Mouse (Mus musculus) heart, embryonic 10.5 days (tissue): Measurements from ENCODE around the gene Rpf1. TPM values are rescaled to one million over a fixed set of nuclear protein-coding genes. Genes with fewer than 3 reads are reported as not detected.

Source experiments
- DNase-seq: peaks from one replicate; pipeline ENCODE4 v3.0.0-alpha.2; 2017; ENCODE audit warnings: low spot score
- H3K27ac ChIP-seq: fragments of 300-500 bp; sonication (generic); 2 replicates; pipeline ENCODE4 v1.5.1; 2016; ENCODE audit warnings: mild to moderate bottlenecking
- H3K27me3 ChIP-seq: fragments of 300-500 bp; sonication (generic); 2 replicates; pipeline ENCODE4 v1.6.1; 2016; ENCODE audit warnings: mild to moderate bottlenecking; ENCODE audit not compliant: poor library complexity, insufficient read depth, severe bottlenecking
- H3K36me3 ChIP-seq: fragments of 300-500 bp; sonication (generic); 2 replicates; pipeline ENCODE4 v1.6.1; 2016; ENCODE audit warnings: mild to moderate bottlenecking, moderate library complexity
- H3K4me1 ChIP-seq: fragments of 300-500 bp; sonication (generic); 2 replicates; pipeline ENCODE4 v1.6.1; 2016; ENCODE audit warnings: mild to moderate bottlenecking
- H3K4me3 ChIP-seq: fragments of 300-500 bp; sonication (generic); 2 replicates; pipeline ENCODE4 v1.5.1; 2016; ENCODE audit warnings: mild to moderate bottlenecking, moderate library complexity
- H3K9me3 ChIP-seq: fragments of 300-500 bp; sonication (generic); 2 replicates; pipeline ENCODE4 v1.6.1; 2016; ENCODE audit warnings: mild to moderate bottlenecking, moderate library complexity
- WGBS: fragments of 180-500 bp; shearing (Covaris S2); methylation state at CpG from one replicate; pipeline ENCODE4 v1.1.7; 2016; 5-methylcytosine and 5-hydroxymethylcytosine counted together
- polyA plus RNA-seq: library from polyadenylated mRNA; unstranded; fragments of >200 nt; fragmentation: Nextera tagmentation; extraction: Ambion mirVana; gene quantifications from 2 replicates; pipeline ENCODE4 v1.2.1, GENCODE M21; 2016

The Rpf1 gene
- polyA plus RNA-seq, 1 experiment from 2014 or later, result 57.3 TPM

DNA sequence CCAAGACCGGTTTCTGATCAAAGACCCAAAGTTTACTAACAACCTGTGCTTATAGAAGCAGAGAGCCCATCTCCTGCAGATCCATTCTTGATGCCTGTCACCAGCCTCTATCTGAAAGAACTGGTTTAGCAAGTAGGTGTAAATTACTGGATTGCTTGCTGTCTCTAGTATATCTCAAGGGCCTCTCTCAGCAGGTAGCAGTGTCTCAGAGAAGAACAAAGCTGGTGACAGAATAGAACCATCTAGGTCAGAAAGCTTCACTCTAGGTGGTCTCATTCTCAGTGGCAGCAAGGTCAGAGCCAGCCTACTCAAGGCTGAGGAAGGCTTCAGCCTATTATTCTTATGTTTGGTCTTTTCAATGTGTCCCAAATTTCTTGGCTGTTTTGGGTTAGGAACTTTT, 22.4 kb upstream of the Rpf1 start:
- H3K36me3 ChIP-seq, result no peaks in the 10 kb centered on the region
- H3K9me3 ChIP-seq, result no peaks in the 10 kb centered on the region
- no peak overlapping the region for H3K27ac ChIP-seq
- H3K4me1 ChIP-seq, result 0 out of 2 replicates have a peak, but pooled peaks cover 3% of the 10 kb centered on the region
- WGBS, result 38% methylated on average over 1 of the region's 1 CpGs
- no peak for DNase-seq
- H3K4me3 ChIP-seq, result no peak overlapping the region
- no peaks in the 10 kb centered on the region for H3K27me3 ChIP-seq

DNA sequence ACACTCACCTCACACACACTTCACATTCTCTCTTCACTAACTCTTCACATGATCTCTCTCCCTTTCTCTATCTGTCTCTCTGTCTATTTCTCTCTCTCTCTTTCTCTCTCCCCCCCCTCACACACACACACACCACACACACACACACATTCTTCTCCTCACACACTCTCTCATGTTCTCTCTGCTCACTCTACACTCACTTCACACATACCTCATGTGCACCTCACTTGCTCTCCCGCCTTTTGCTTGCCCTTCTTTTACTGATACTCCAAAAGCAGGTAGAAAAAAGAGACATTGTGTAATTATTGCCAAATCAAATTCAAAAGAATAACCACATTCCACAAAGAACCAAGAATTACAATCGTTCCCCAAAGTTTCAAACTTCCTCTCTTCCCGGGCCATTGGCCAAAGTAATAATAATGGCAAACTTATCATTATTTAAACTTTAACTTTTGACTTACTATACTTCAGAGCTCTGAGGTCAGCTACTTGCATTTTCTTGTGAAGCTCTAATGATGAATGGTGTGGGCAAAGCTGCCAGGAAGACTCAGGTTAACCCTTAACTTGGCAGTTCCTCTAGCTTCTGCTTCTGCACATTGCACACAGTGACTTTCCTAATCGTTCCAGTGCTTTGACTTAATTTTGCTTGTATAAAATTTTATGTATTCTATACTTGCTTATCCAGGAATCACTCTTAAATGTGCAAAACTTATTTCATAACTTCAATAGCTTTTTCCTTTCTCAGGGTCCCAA, 19.5 kb upstream of the Rpf1 start:
- Histone ChIP-seq H3K27me3 (no peaks in the 10 kb centered on the region), H3K4me1 (0 out of 2 replicates have a peak, but pooled peaks cover 3% of the 10 kb centered on the region), H3K36me3 (no peaks in the 10 kb centered on the region), H3K27ac (no peak overlapping the region), H3K9me3 (no peaks in the 10 kb centered on the region), H3K4me3 (no peak overlapping the region)
- no peak for DNase-seq
- WGBS, result 75% methylated on average over 4 of the region's 4 CpGs

DNA sequence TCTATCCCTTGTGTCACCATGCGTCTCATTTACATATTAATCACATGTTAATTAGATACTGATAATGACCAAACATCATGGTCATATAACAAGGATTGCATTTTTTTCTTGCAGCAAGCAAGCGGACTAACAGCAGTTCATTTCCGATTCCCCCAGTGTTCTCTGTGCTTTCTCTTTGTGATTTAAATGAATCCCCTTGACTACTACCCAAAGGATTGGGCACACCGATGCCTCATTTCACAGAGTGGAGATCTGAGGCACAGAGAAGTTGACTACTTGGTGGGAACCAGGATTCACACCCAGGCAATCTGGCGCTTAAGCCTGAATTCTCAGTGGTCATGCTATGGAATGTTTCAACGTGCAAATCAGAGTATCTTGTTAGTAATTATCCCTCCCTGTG, 13.8 kb upstream of the Rpf1 start:
- Histone ChIP-seq H3K27me3 (no peaks in the 10 kb centered on the region), H3K9me3 (no peaks in the 10 kb centered on the region), H3K4me1 (no peaks in the 10 kb centered on the region), H3K4me3 (no peak overlapping the region), H3K27ac (no peak overlapping the region), H3K36me3 (no peaks in the 10 kb centered on the region)
- DNase-seq, result no peak
- WGBS, result 63% methylated on average over 6 of the region's 6 CpGs

DNA sequence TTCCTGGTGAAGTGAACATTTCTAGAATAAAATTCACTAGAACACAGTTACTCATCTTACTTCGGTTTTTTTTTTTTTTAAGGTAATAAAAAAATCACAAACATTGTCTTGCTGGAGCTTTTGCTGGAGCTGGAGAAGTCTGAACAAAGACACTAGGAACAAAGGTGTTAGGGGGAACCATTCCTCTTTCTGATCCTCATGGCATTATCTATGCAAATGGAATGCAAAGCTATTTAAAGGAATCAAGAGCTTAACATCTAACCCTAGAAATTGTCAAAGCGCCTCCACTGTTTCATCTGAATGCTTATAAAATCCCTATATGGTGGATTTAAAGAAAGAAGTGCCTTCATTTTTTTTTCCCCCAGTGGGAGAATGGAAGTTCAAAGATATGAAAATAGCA, 7.1 kb upstream of the Rpf1 start:
- no peak for DNase-seq
- Histone ChIP-seq H3K9me3 (no peaks in the 10 kb centered on the region), H3K4me1 (no peaks in the 10 kb centered on the region), H3K27ac (no peak overlapping the region), H3K4me3 (no peak overlapping the region), H3K36me3 (no peaks in the 10 kb centered on the region), H3K27me3 (no peaks in the 10 kb centered on the region)
- WGBS, result 39% methylated on average over 2 of the region's 2 CpGs

DNA sequence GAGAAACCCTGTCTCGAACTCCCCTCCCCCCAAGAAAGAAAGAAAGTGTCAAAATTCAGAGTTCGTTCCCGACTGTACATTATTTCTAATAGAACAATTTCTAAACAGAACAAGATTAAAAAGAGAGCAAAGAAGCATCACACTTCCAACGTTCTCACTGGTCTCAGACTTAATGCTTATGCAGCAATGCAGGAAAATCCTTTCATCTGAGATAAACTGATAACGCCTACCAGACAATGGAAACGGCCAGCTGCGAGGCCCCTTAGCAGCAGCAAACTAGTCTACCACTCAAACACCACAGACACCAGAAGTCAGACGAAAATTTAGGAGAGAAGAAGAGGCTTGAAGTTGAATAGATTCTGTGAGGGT, 407 bp upstream of the Rpf1 start:
- no peak for DNase-seq
- H3K36me3 ChIP-seq, result peaks cover 23% of the 10 kb centered on the region
- peaks cover 2% of the 10 kb centered on the region; the same call in 1 of the 2 replicates for H3K4me1 ChIP-seq
- peak overlapping the region; percentile 80 for H3K4me3 ChIP-seq
- peak overlapping the region; percentile 97 for H3K27ac ChIP-seq
- H3K9me3 ChIP-seq, result no peaks in the 10 kb centered on the region
- H3K27me3 ChIP-seq, result no peaks in the 10 kb centered on the region
- 9% methylated on average over 8 of the region's 8 CpGs for WGBS

DNA sequence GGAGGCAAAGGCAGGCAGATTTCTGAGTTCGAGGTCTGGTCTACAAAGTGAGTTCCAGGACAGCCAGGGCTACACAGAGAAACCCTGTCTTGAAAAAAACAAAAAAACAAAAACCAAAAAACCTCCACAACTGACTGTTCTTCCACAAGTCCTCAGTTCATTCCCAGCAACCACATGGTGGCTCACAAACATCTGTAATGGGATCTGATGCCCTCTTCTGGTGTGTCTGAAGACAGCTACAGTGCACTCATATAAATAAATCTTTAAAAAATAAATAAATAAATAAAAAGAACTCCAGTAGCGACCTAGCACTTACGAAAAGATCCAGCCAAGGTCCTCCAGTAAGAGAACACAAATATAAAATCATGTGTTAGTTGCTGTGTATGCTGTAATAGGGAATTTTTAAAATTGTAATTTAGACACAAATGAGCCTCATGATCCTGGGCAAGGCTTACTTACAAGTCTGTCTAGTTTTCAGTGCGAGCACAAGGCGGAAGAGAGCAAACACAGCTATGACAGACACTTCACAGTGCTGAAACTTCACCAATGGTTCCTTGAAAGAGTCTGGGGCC, 917 bp downstream of the Rpf1 start:
- no peaks in the 10 kb centered on the region for H3K27me3 ChIP-seq
- H3K9me3 ChIP-seq, result no peaks in the 10 kb centered on the region
- peaks cover 2% of the 10 kb centered on the region; the same call in 1 of the 2 replicates for H3K4me1 ChIP-seq
- H3K36me3 ChIP-seq, result peaks cover 33% of the 10 kb centered on the region
- DNase-seq, result no peak
- peak overlapping the region; percentile 97 for H3K27ac ChIP-seq
- H3K4me3 ChIP-seq, result peak overlapping the region; percentile 80
- 40% methylated on average over 5 of the region's 5 CpGs for WGBS

DNA sequence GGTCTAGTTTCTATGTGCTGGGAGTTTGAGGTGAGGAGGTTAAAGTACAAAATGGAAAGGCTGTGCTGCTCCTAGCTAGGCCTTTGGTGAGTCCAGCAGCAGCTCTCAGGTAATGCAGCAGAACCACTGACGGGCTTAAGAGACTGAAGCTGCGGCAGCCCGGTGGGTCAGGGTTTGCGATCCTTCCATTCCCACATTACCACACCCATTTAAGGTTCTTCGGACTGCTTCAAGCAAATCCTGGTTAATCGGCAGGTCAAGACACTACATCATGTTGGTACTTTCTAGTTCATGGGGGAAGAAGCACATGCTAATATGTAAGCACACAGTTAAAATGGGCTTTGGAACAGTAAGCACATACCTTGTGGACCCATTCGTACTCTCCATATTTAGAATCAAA, 14.5 kb downstream of the Rpf1 start:
- DNase-seq, result no peak
- H3K4me1 ChIP-seq, result peaks cover 19% of the 10 kb centered on the region
- no peaks in the 10 kb centered on the region for H3K27me3 ChIP-seq
- H3K4me3 ChIP-seq, result no peak overlapping the region
- peaks cover 76% of the 10 kb centered on the region for H3K36me3 ChIP-seq
- H3K27ac ChIP-seq, result no peak overlapping the region
- H3K9me3 ChIP-seq, result no peaks in the 10 kb centered on the region
- WGBS, result 94% methylated on average over 7 of the region's 7 CpGs

DNA sequence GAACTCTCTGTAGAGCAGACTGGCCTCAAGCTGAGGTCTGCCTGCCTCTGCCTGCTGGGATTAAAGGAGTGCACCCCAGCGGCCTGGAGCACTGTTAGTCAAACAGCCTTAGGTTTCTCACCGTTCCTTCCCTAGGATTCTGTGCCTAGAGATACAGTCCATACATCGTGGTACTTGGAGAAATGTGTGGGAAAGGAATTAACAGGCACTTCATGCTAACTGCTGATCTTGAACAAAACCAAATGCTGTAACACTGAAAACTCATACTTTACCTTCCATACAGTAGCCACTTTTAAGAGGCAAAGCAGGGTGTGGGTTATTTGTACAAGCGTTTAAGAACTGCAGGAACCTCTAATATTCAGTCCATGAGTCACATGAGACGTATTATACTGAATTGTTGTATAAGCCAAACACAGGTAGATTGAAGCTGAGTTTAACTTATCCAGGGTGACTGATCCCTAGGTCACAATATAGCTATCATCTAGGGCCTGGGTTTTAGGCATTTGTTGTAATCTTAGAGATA, 19.6 kb downstream of the Rpf1 start:
- WGBS, result 55% methylated on average over 5 of the region's 5 CpGs
- H3K4me1 ChIP-seq, result peaks cover 26% of the 10 kb centered on the region
- H3K27me3 ChIP-seq, result no peaks in the 10 kb centered on the region
- no peak for DNase-seq
- H3K27ac ChIP-seq, result no peak overlapping the region
- no peaks in the 10 kb centered on the region for H3K9me3 ChIP-seq
- peak overlapping the region; percentile 78 for H3K4me3 ChIP-seq
- peaks cover 30% of the 10 kb centered on the region for H3K36me3 ChIP-seq

DNA sequence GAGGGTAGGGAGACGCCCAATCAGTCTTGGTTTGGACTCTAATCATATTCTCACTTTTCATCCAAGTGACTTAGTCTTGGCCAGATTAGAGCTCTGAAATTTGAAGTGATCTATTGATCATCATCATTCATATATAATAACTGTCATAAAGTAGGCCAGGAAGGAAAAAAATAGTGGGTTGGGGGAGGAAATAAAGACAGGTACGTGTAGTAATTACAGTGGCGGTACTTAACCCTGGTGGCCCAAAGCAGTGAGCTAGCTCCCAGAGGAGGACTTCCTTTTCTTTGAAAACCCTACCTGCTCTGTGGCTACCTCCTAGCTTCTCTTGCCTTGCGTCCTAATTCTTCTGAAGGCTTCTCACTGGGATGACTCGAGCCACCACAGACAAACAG, 20.4 kb downstream of the Rpf1 start:
- peaks cover 26% of the 10 kb centered on the region for H3K4me1 ChIP-seq
- peaks cover 22% of the 10 kb centered on the region for H3K36me3 ChIP-seq
- no peaks in the 10 kb centered on the region for H3K27me3 ChIP-seq
- DNase-seq, result no peak
- no peaks in the 10 kb centered on the region for H3K9me3 ChIP-seq
- H3K27ac ChIP-seq, result peak overlapping the region; percentile 99
- 8% methylated on average over 5 of the region's 5 CpGs for WGBS
- peak overlapping the region; percentile 78 for H3K4me3 ChIP-seq

DNA sequence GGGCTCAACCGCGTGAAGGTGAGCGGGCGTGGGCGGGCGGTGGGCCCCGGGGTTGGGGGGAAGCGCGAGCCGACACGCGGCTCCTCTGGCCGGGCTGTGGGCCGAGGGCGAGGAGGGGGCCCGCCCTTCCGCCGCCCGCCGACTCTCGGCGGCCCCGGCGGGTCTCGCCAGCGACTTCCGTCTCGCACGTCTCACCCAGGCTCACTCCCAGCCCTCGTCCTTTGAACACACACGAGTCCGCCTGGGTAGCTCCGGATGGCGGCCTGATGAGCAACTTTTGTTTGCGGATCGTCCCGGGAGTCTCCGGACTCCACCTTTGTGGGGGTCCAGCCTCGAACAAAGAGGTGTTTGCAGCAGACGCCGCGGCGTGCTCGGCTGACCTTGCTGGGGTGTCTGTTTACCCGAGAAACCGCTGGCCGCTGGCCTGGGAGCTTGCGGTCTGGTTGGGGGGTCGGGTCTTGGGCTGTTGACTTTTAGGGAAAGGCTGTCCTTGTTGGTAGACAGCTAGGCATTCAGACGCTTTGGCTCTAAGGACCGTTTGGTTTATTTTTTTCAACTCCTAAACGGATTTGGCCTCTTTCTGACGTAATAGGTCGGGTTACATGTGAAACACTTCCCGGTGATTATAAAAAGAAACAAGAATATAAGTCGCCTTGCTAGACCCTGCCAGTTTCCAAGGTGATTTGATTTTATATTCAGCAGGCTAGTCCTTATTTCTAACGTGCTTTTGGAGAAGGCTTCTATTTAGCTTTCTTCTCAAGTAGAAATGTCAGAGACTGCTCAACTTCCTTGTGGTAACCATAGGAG, 21.0 kb downstream of the Rpf1 start:
- H3K4me3 ChIP-seq, result peak overlapping the region; percentile 78
- H3K27me3 ChIP-seq, result no peaks in the 10 kb centered on the region
- DNase-seq, result peak; percentile 89
- peak overlapping the region; percentile 99 for H3K27ac ChIP-seq
- peaks cover 26% of the 10 kb centered on the region for H3K4me1 ChIP-seq
- no peaks in the 10 kb centered on the region for H3K9me3 ChIP-seq
- under 1% methylated on average over 51 of the region's 57 CpGs for WGBS
- peaks cover 17% of the 10 kb centered on the region for H3K36me3 ChIP-seq

DNA sequence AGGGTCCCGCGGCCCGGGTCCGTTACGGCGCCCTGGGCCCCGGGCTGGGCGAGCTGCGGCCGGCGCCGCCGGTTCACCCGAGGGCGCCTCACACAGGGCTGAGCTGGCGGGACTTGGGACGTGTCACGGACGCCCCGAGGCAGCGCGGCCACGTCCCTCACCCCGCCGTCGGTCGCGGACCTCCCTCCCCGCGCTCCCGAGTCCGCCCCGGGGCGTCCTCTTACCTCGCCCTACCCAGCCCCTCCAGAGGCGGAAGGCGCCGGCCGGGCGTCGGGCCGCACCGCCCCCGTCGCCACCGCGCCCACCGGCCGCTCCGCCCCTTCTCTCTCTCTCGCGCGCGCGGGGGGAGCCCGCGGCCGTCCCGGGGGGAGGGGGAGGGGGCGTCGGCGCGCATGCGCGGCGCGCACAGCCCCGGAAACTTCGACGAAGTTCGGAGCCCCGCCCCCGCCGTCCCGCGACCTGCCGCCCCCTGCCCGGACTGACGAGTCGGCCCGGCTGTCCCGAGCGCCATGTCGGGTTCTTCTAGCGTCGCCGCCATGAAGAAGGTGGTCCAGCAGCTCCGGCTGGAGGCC, 21.7 kb downstream of the Rpf1 start, which contains the start of the genes Spata1 and Gng5:
Gene Spata1, minus strand, starts transcription at position 323 of the 572 bp plus-strand sequence.
Gene Gng5, plus strand, starts transcription at position 377 of the 572 bp plus-strand sequence.
- Histone ChIP-seq H3K4me1 (peaks cover 26% of the 10 kb centered on the region), H3K27ac (peak within 1 kb of the TSS; percentile 99), H3K27me3 (no peaks in the 10 kb centered on the region), H3K4me3 (peak within 1 kb of the TSS; percentile 78), H3K36me3 (peaks cover 13% of the 10 kb centered on the region), H3K9me3 (no peaks in the 10 kb centered on the region)
- WGBS, result under 1% methylated on average over 60 of the region's 88 CpGs
- DNase-seq, result peak; percentile 93

DNA sequence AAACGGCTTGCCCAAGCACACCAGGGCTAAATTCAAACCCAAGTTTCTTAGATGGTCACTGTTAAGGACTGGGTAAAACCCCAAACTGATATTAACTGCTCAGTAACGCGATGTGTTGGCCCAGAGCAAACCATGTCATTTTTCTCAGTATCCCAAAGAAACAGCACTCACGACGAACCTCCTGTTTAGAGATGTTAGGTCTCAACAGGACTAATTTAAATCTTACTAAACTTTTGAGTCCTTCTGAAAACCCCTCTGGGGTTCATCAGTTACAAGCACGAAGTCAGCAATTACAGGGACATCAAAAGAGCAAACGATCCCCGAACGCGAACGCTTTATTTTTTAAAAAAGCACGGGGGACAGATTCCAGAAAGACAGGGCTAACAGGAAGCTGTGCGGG, 22.2 kb downstream of the Rpf1 start:
- DNase-seq, result no peak
- H3K36me3 ChIP-seq, result peaks cover 12% of the 10 kb centered on the region
- WGBS, result 3% methylated on average over 13 of the region's 13 CpGs

More for the DNA sequence above, 22.2 kb downstream of the Rpf1 start:
- Histone ChIP-seq H3K27ac (peak overlapping the region; percentile 99), H3K4me3 (peak overlapping the region; percentile 78), H3K4me1 (peaks cover 26% of the 10 kb centered on the region), H3K27me3 (no peaks in the 10 kb centered on the region), H3K9me3 (no peaks in the 10 kb centered on the region)
